Mouse (Mus musculus) c-Kit-negative CD71-positive TER-119-positive erythroid progenitor cells, embryonic 14.5 days (primary cell): Measurements from ENCODE around the gene Smarcc2.

Experiments
- DNase-seq: peaks from one replicate; pipeline ENCODE4 v3.0.0-alpha.2; 2013; ENCODE audit warnings: low read depth, low spot score

The Smarcc2 gene

GRCm38 (mm10) chr10:128511761-128512160 lies 52.7 kb downstream of the Smarcc2 start:
- no peak for DNase-seq

GRCm38 (mm10) chr10:128515044-128515443 lies 56.0 kb downstream of the Smarcc2 start:
- DNase-seq = no peak

- no peak for DNase-seq
These were observed 57.0 kb downstream of the Smarcc2 start for GRCm38 (mm10) chr10:128516029-128516428.

GRCm38 (mm10) chr10:128516677-128517076 lies 57.6 kb downstream of the Smarcc2 start:
- DNase-seq = no peak

- DNase-seq = no peak
These were observed 59.8 kb downstream of the Smarcc2 start for GRCm38 (mm10) chr10:128518833-128519232.

GRCm38 (mm10) chr10:128520591-128520990 lies 61.5 kb downstream of the Smarcc2 start:
- no peak for DNase-seq

- DNase-seq = no peak
These were observed 63.3 kb downstream of the Smarcc2 start for GRCm38 (mm10) chr10:128522351-128522750.

GRCm38 (mm10) chr10:128524111-128524731 lies 65.2 kb downstream of the Smarcc2 start:
- DNase-seq = no peak

- DNase-seq = peak; percentile 37
These were observed 65.9 kb downstream of the Smarcc2 start for GRCm38 (mm10) chr10:128524732-128525662.

GRCm38 (mm10) chr10:128525671-128526308 lies 66.7 kb downstream of the Smarcc2 start, which contains the start of gene Esyt1:
TSS of gene Esyt1 (minus strand) at chr10:128525871.
- peak; percentile 94 for DNase-seq

GRCm38 (mm10) chr10:128526366-128527356 lies 67.6 kb downstream of the Smarcc2 start:
- DNase-seq = no peak

GRCm38 (mm10) chr10:128535206-128535605 lies 76.2 kb downstream of the Smarcc2 start:
- no peak for DNase-seq

- DNase-seq = no peak
These were observed 76.7 kb downstream of the Smarcc2 start for GRCm38 (mm10) chr10:128535624-128536265.

- peak; percentile 94 for DNase-seq
These were observed 77.4 kb downstream of the Smarcc2 start for GRCm38 (mm10) chr10:128536266-128536940.

GRCm38 (mm10) chr10:128538340-128538870 lies 79.4 kb downstream of the Smarcc2 start:
- DNase-seq = no peak
